Mouse (Mus musculus): Measurements from ENCODE around the gene Cpt1c.

Cpt1c gene

DNA sequence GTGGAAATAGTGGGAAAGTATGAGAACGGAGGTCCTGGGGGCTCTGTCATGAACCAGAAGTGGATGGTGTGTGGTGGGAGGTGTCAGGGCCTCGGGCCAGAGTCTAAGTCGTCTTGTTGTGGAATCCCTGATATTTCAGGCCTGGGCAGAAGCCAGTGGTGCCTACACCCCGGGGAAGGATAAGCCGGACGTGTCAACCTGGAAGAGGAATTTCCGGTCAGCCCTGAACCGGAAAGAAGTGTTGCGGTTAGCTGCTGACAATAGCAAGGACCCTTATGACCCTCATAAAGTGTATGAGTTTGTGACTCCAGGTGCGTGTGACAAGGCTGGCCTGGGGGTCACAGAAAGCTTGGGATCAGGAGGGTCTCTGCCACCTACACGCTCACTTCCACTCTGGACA lies 25.1 kb upstream of the Cpt1c start:
- no peak for DNase-seq (ENCODE audit: low spot score)

GRCm38 (mm10) chr7:44998501-44998955 lies 23.9 kb upstream of the Cpt1c start, which contains the start of gene Bcl2l12:
Gene Bcl2l12, minus strand, starts transcription at chr7:44998712.
- DNase-seq (ENCODE audit: low spot score) = no peak

DNA sequence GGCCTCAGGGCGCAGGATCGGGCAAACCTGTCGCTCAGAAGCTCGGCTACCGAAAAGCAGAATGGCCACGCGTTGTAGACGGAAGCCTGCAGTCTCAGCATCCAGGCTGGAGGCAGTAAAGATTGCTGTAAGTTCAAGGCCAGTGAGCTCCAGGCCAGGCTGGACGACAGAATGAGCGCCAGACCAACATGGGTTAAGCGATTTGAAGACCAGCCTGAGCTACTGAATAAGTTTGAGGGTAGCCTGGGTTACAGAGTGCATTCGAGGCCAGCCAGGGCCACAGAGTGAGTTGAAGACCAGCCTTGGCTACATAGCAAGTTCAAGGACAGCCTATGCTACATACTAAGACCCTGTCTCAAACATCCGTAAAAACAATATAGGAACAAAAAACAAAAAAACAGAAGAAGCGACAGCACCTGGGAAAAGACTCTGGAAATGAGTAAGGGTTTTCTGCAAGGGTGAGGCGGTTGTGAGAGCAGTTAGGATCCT lies 23.3 kb upstream of the Cpt1c start:
- no peak for DNase-seq (ENCODE audit: low spot score)

DNA sequence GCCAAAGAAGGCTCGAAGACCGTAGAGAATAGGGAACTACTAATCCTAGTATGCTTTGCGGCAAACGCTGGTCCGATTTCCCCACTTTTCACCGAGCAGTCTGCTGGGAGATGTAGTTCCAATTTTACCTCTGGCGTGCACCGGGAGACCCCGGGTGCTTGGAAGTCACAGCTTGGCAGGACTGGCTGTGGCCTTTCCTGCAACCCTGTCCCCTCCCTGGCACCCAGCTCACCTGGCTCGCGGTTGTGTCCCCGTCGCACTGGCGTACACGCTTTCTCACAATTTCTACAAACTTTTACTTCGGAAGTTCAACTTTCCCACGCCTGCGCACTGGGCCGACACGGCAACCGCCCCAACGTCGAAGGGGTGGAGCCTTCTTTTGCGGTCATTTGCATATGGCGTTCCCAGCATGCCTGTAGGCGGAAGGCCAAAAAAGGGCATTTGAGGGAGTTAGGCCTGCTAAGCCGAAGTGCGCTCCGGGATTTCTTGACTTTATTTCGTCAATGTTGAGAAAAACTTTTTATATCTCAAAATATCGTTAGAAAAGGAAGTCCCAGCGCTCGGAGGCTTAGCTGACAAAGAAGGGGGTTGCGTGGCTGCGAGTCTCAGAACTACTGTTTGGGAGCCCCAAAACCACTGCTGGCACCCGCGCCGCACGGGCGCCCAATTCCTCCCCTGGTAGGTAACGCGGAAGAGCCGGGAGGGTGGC lies 22.7 kb upstream of the Cpt1c start, which contains the start of gene Irf3:
Gene Irf3 (plus strand): TSS at position 418 of the 709 bp plus-strand sequence.
- peak; percentile 98 for DNase-seq (ENCODE audit: low spot score)

GRCm38 (mm10) chr7:44996672-44997071 lies 22.0 kb upstream of the Cpt1c start:
- no peak for DNase-seq (ENCODE audit: low spot score)

GRCm38 (mm10) chr7:44986879-44987718 lies 12.4 kb upstream of the Cpt1c start:
- no peak for DNase-seq (ENCODE audit: low spot score)

DNA sequence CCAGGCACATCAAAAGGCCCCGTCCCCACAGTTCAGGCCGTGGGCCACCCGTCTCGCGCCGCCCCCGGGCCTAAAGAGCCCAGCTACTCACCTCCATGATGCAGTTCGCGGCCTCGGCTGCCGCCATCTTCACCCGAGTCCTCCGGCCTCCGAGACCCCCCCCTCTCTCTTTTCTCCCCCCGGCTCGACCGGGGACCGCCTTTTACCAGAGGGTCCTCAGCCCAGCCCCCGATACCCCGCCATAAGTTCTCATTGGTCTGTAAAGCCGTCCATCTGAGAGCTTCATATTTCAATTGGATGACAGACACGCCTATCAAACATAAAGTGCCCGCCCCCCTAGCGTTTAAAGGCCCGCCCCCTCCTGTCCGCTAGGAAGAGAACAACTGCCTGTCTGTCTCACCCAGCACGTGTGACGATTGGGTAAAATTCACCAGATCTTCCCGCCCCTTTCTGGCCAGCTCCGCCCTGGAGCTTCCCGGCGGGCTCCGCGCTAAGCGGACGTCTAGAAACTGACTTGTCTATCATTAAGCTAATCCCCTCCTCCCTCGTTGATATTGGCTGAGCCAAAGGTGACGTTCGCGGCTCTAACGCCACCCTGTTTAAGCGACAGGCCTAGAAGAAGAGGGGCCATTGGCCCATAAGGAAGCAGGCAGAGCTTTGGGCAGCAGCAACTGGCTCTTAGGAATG lies 11.7 kb upstream of the Cpt1c start, which contains the start of gene Prmt1:
Gene Prmt1 (minus strand): TSS at position 377 of the 687 bp plus-strand sequence.
- DNase-seq (ENCODE audit: low spot score) = peak; percentile 100

DNA sequence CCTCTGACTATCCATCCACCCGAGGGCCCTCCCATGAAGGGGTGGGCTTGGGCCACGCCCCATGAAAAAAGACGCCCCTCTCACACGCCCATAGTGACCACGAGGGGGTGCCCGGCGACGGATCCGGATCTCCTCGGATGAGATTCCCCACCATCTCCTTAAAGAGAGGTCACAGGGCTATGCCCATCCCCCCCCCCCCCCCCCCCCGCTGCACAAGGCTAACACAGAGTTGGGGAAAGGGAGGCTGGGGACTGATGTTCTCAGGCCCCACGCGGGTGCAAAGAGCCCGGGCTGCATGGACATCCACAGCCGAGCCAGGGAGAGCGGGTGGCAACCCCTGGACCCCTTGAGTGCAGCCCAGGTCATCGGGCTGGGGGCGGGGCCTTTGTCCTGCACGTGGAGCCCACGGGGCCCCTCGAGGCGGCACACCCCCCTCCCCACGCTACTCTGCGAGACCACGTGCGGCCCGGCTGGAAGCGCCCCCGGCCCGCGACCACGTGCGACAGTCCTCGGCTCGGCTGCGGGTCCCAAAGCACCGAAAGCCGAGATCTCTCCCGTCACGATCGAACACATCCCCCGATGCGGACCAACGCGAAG lies 11.0 kb upstream of the Cpt1c start:
- peak; percentile 66 for DNase-seq (ENCODE audit: low spot score)

DNA sequence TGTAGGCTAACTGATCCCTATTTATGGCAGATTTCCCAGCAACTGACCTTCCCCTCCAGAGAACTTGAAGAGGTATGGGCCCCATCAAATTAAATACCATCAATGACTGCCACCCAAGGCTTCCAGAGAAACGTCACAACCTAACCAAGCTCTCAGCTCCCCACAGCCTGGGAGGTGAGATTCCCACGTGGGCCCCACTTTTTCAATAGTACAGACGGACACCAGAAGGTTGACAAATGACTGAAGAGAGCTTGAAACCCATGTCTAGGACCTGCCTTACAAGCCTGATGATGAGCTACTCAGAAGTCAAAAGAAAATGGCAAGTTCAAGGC lies 10.1 kb upstream of the Cpt1c start:
- no peak for DNase-seq (ENCODE audit: low spot score)

DNA sequence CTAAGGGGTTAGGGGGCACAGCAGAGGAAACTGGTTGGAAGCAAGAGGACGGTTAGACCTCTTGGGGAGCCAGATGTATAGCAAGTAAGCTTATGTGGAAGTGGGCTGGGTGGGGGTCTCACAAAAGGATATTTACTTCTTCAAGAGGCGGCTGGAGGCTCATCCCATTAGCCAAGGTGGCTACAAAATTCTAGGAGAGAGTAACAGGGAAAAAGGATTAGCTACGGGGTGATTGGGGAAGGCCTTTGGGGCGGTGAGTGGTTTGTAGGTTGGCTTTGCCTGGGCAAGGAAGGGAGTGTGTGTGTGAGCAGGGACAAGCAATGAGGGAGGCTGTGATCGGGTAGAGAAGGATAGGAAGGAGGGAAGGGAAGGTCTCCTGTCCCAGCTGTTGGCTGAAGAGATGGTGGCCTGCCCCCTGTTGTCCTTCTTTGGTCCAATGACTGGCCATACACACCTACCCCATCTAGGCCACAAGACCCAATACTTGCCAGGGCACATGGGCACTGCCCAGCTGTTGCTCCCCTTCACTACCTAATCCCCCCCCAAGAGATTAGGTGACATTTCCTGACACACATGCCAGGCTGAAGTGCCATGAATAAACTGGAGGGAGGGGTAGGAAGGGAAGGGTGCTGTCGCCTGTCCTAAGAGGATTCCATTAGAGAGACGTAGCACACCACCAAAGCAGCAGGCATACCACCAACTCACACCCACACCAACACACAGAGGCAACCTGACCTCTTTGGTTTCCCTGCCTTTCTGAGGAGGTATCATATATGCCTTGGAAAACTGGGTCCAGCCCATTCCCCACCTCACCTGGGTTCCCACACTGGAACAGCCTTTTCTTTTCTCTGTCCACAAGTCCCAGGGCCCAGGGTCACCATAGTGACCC lies 9.5 kb upstream of the Cpt1c start:
- DNase-seq (ENCODE audit: low spot score) = no peak

- peak; percentile 88 for DNase-seq (ENCODE audit: low spot score)
Measured at GRCm38 (mm10) chr7:44983085-44983484, 8.4 kb upstream of the Cpt1c start.

GRCm38 (mm10) chr7:44981539-44981938 lies 6.9 kb upstream of the Cpt1c start:
- DNase-seq (ENCODE audit: low spot score) = no peak

DNA sequence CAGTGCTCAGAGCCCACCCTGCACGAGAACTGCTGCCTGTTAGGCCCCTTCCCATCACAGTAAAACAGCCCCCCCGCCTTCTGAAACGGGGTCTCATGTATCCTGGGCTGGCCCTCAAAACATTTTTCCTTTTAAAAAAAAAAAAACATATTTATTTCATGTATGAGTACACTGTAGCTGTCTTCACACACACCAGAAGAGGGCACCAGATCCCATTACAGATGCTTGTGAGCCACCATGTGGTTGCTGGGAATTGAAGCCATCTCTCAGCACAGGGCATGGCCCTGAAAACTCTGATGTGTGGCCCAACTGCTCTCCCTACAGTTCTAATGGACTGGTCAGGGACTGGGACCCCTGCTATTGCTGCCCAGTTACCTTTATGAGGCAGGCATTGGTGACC lies 3.6 kb upstream of the Cpt1c start:
- no peak for DNase-seq (ENCODE audit: low spot score)

DNA sequence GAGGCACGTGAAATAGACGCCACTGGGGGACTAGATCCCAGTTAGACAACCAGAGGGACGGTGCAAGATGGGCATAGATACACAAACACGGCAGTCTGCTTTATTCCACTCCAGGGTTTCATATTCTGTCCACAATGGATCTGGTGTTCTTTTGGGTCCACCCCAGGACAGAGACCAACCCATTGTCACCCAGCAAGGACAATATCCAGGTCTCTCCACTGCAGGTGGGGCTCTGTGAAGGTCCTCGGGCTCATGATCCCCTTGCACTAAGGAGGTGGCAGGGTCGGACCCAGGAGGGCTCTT lies 417 bp upstream of the Cpt1c start:
- no peak for DNase-seq (ENCODE audit: low spot score)

DNA sequence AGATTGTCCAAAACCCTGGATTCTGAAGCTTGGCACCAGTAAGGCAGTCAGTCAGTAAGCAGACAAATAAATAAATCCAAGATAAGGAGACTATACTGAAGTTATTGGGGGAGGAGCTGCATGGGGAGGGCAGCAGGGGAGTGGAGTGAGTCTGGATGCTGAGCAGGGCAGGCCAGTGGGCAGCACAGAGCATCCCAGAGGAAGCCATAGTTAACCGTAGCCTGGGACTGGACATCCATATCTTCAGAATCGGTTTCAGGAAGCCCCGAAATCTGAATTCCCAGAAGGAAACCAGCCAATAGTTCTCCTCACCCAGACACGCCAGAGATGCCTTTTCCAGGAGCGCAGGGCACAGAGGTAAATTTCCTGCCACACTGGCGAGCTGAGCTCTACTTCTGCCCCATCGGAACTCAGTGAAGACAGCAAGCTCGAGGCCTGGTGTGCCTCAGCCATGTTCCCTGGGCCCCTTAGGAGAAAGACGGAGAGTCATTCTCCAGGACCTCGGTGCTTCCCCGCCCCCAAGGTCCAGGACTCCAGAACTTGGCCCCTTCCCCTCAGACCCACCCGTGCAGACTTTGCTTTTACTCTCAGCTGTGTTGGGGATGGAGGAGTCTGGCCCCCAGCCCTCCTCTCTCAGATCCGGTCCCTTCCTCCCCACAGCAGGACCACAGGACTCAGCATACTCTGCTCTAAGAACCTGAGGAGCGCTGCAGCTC lies 1.1 kb downstream of the Cpt1c start:
- DNase-seq (ENCODE audit: low spot score) = no peak

GRCm38 (mm10) chr7:44971142-44971541 lies 3.5 kb downstream of the Cpt1c start:
- no peak for DNase-seq (ENCODE audit: low spot score)

- DNase-seq (ENCODE audit: low spot score) = peak; percentile 91
Measured at GRCm38 (mm10) chr7:44970231-44970691, 4.4 kb downstream of the Cpt1c start.

GRCm38 (mm10) chr7:44966638-44967037 lies 8.0 kb downstream of the Cpt1c start:
- no peak for DNase-seq (ENCODE audit: low spot score)

GRCm38 (mm10) chr7:44965975-44966374 lies 8.7 kb downstream of the Cpt1c start:
- no peak for DNase-seq (ENCODE audit: low spot score)

DNA sequence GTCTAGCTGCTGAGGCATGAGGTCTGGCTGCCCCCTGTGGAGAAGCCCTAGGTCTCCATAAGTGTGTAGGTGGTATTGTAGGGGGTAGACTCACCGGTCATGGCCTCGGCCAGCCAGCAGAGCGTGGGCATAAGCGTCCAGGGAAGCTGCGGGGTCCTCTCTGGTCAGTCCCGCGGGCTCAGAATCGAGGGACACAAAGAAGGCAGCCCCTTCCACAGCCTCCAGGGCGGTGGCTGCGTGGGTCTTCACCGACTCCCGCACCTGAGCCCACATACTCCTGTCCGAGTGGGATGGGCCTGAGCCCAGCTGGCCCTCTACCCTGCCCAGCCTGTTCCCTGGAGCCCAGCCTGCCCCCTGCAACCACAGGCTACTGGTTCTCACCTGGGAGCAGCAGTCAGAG lies 9.7 kb downstream of the Cpt1c start:
- DNase-seq (ENCODE audit: low spot score) = no peak
